Mouse (Mus musculus) fibroblast of lung, adult 2 months (primary cell): ENCODE measurements at regions not wholly inside any gene's neighbourhood (a gene's known extent, or its start where the extent isn't known, plus 50 kb on each side); places are given as distances from the start of the nearest gene placed in this dataset.
"Not testable (repeated sequence)": the region's sequence is repeated elsewhere in the genome, so short reads cannot be mapped to it uniquely, and the experiment has no call there.

Experiments used
- DNase-seq: peaks from one replicate; pipeline ENCODE4 v3.0.0-alpha.2; 2011; ENCODE audit warnings: low read depth

DNA sequence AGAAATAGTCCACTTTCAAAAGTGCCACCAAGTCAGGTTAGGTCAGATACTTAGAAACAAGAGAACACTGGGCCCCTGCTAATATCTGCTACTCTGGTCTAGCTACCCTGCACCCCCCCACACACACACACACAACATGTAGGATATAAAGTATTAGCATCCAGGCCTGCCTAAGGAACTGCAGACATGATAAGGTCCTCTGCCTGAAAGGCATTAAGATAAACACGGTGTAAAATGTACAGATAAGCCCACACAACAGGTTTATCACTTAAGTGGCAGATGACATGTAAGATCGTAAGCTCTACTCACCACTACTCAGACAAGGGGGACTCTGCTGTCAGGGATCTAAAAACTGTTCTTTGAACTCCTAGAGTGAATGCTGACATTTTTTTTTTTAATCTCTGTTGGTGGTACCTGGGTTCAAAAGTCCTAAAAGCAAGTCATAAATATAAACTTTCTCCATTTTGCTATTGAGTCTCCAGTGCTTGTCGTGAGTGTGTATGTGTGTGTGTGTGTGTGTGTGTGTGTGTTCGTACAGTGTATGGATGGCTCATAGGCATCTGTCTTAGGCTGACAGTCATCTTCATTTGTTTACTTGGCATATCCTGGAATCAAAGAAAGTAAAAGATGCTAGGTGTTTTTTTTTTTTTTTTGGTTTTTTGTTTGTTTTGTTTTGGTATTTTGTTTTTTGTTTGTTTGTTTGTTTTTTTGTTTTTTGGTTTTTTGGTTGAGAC, 52.2 kb downstream of the Gm9817 start:
- no peak for DNase-seq

DNA sequence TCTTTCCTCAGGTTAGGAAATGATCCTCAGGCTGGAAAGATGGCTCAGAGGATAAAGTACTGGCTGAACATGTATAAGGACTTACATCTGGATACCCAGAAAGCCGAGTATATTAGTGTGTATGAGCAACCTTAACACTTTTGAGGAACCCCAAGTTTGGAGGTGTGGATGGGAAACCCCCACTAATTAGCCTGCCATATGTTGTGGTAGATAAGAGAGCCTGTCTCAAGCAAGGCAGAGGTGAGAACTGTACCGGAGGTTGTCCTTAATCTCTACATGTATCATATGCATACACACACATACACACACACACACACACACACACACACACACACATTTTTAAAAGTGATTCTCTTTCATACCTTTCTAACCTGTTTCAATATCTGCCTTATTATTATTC, 62.1 kb downstream of the Gm9817 start:
- no peak for DNase-seq

DNA sequence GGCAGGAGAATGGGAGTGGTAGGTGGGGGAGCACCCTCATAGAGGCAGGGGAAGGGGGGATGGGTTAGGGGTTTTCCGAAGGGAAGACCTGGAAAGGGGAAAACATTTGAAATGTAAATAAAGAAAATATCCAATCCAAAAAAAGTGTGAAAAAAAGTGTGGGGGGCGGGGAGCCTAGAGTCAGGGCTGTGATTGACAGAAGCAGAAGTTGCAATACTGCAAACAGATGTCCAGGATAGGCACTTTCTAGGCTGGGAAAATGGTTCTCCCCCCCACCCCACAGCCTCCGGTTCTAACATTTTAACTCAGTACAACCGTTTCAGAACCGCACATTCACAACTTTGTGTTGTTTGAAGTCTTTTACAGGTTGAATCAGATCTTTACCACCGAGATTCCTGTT, 66.6 kb downstream of the Gm9817 start:
- DNase-seq = no peak

DNA sequence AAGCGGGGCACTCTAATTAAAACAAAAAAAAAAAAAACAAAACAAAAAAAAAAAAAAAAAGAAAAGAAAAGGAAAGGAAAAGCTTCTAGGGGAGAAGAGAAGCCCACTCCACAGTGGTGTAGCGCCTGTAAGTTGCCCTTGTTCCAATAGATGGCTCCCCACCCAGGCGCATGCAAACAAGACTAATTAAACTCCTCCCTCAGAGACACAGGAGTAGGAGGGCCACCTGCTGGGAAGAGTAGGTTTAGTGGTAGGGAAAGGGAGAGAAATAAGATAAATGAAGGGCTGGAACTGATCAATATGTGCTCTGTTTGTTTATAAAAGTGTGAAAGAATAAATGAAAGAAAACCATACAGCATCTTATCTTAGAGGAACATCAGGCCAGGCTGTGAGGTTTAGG, 77.7 kb downstream of the Gm9817 start:
- no peak for DNase-seq

GRCm38 (mm10) chr13:45156982-45157381, 78.5 kb downstream of the Gm9817 start:
- DNase-seq = no peak

DNA sequence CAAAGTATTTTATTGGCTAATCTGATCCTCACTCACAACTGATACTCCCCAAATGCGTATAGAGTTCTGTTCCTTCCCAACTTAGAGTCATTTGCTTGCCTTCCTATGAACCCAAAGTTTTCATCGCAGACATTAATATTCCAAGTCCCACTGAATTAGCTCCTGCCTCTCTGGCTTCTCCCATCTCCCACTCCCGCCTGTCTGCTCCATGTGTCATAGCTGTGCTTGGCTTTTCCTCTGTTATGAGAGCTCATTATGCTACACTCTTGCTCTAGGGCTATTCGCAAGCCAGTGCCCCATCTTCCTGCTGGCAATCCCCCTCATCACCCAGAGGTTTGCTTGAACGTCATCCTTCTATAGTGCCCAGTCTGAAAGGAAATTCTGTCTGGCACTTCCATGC, 81.8 kb downstream of the Gm9817 start:
- no peak for DNase-seq

GRCm38 (mm10) chr13:45164001-45164778, 85.7 kb downstream of the Gm9817 start:
- DNase-seq = no peak

GRCm38 (mm10) chr13:45165159-45165558, 86.7 kb downstream of the Gm9817 start:
- DNase-seq = no peak

- DNase-seq = no peak
Observed at GRCm38 (mm10) chr13:45169716-45170115, 91.2 kb downstream of the Gm9817 start.

DNA sequence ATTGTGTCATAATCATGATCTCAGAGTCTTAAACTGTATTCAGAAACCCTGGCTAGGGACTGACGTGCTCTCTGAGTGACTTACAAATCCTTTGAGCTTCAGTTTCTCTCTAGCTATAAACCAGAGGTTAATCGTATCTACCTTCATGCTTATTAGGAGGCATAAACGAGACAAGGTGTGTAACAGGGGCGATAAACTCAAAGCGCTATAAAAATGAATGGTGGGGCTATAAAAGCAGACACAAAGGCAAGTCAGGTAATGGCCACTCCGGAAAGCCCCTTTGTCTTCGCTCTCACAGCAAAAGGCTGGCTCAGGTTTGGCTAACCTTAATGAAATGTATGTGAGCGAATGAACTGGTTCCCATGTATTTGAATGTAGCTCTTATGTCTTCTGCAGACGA, 94.6 kb downstream of the Gm9817 start:
- no peak for DNase-seq

DNA sequence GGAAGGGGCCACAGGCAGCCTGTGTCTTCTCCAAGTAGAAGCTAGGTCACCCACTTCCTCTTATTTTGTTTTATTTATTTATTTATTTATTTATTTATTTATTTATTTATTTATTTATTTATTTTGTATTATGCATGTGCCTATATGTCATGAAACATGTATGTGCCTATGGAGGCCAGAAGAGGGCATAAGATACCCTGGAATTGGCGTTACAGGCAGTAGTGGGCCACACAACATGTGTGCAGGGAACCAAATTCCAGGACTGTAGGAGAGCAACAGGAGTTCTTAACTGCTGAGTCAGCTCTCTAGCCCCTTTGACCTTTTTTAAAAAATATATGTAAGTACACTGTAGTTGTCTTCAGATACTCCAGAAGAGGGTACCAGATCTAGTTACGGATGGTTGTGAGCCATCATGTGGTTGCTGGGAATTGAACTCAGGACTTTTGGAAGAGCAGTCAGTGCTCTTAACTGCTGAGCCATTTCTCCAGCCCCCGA, 97.3 kb downstream of the Gm9817 start:
- not testable (repeated sequence) for DNase-seq

- no peak for DNase-seq
Observed at GRCm38 (mm10) chr13:45181529-45182230, 103.2 kb downstream of the Gm9817 start.

DNA sequence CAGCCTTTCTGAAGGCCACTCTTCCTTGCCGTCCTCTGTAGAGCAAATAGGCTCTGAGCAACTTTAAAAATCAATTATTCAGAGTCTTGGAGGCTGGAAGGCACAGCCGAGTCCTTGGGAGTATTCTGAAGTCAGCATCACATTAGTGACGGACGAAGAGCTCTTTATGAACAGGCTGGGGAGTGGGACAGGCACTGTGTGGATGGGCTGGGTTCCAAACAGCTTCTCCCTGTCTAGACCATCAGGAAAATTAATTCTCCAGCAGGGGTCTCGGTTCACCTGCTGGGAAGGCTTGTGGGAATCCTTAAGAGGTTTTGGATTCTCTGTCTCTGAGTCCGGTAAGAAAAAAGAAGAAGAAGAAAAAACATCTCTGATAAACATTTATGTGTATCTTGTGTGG, 110.9 kb downstream of the Gm9817 start:
- no peak for DNase-seq

DNA sequence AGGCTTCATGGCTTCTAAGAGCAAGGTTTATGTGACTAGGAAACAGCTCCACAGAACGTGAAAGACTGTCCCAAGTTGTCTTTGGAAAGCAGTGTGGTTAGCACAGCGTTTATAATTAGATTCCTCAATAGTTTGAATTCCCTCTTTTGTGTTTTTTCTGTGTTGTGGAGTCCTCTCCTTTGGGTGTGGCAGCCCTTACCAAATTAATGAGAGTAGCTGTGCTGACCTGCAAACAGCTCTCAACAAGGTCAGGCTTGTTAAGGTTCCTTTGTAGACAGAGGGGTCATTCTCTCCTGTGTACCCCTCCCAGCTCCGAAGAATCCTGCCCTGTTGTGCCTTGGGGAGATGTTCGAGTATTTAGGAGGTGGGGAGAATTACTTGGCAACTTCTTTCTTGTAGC, 111.7 kb downstream of the Gm9817 start:
- DNase-seq = no peak

DNA sequence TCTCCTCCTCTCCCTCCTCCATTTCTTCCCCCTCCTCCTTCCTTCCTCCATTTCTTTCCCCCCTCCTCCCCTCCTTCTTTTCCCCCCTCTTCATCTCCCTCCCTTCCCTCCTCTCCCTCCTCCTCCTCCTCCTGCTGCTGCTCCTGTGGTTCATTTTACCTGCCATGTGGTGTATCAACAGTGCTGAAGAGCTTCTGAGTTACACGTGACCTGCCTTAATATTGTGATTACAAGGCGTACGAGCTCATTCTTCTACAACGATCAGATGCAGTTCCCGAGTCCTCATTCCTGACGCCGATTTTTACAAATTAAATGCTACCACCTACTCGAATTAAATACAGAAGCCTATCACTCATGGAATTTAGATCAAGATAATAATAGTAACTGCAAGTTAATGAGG, 113.6 kb downstream of the Gm9817 start:
- no peak for DNase-seq

DNA sequence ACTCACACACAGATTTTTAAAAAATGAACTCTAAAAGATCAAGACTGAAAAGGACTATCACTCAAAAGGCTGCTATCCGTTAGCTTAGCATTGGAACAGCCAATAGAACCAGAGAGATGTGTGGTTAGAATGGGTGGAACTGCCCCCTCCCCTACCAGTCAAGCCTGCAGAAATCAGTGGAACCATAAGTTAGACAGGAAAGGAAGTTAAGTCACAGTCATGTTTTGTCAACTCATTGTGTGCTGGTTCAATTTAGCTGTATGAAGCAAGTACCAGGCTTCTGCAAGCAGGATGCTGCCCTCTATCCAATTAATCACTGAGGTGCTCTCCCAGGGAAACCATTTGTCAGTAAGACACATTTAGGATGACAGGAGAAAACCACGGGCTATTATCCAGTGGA, 117.1 kb downstream of the Gm9817 start:
- DNase-seq = no peak

DNA sequence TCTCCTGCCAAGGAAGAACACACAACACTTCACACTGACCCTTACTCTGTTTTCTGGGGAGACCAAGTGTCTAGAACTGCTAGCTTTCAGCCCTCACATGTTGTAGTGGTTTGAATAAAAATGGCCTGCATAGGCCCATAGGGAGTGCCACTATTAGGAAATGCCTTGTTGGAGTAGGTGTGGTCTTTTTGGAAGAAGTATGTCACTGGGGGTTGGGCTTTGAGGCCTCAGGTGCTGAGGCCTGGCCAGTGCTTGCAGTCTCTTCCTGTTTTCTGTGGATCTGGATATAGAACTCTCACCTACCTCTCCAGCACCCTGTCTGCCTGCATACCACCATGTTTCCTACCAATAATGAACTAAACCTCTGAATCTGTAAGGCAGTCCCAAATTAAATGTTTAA, 117.9 kb downstream of the Gm9817 start:
- DNase-seq = no peak

GRCm38 (mm10) chr13:45200511-45201120, 122.1 kb downstream of the Gm9817 start:
- DNase-seq = no peak

DNA sequence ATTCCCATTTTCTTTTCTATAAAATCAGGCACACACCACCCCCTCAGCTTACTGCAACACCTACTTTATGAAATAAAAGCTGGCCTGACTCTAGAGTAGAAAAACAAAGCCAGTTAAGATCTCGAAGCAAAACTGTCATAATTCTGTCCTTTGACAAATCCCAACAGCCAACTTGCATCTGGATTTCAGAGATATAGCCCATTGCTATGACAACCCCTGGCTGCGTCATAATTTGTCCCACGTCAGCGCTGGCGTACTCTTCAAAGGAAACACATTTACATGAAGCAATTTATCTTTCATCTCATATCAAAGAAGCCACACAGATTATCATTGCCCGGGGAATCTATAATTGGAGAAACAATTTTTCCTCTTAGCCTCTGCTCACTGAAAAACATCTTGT, 126.4 kb downstream of the Gm9817 start:
- no peak for DNase-seq

DNA sequence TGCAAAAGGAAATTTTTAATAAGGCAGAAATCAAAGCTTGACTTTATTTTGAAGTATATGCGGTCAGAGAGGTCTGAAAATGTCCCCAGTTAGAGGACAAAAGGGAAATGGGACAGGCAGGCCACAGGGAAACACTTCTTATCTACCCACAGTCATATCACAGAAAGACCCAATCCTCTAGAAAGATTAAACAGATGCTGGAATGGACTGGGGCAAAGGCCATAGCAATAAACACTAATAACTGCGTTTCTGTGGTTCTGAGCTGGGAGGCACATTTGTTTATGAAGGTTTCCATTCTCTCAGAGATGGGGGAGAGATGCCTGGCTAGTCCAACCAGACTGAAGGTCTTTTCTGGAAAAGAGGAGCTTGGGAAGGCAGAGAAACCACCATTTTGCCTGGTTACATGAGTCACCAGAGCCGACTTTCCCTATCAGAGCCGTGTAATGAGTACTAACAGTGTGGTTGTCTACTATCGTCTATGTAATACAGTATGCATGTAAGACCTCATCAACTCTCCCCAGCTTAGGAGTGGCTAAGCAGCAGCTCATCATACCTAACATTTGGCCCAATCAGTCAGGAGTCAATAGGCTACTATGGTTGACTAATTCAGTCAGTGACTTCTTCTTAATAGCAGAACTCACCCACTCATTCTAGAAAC, 130.2 kb downstream of the Gm9817 start:
- no peak for DNase-seq

- no peak for DNase-seq
Observed at GRCm38 (mm10) chr13:45211241-45211640, 132.7 kb downstream of the Gm9817 start.
